Mouse (Mus musculus) liver, postnatal 0 days (tissue): ENCODE data around the gene Atp2b2. TPM values are rescaled to one million over a fixed set of nuclear protein-coding genes. Genes with fewer than 3 reads are reported as not detected.

Experiments
- ATAC-seq: fragments of 200-750 bp; cut with Nextera tagmentation; 2 replicates; pipeline ENCODE4 v1.8.0; 2017; ENCODE audit warnings: mild to moderate bottlenecking, moderate library complexity
- DNase-seq: peaks from one replicate; pipeline ENCODE4 v3.0.0-alpha.2; 2016
- H3K27ac ChIP-seq: fragments of 300-500 bp; sonication (generic); 2 replicates; pipeline ENCODE4 v1.5.1; 2014; ENCODE audit warnings: antibody characterized with exemption, moderate library complexity, mild to moderate bottlenecking, low read depth
- H3K27me3 ChIP-seq: fragments of 300-500 bp; sonication (generic); 2 replicates; pipeline ENCODE4 v1.6.1; 2014; ENCODE audit warnings: low read length, control low read depth, mixed read lengths; ENCODE audit not compliant: insufficient read depth
- H3K36me3 ChIP-seq: fragments of 300-500 bp; sonication (generic); replicated peaks from 2 replicates; pipeline ENCODE4 v1.6.1; 2014; ENCODE audit warnings: mild to moderate bottlenecking, control low read depth, low read length, moderate library complexity, mixed read lengths; ENCODE audit not compliant: insufficient read depth
- H3K4me1 ChIP-seq: fragments of 300-500 bp; sonication (generic); 2 replicates; pipeline ENCODE4 v1.6.1; 2014; ENCODE audit warnings: antibody characterized with exemption, mild to moderate bottlenecking, control low read depth; ENCODE audit not compliant: insufficient read depth
- H3K4me2 ChIP-seq: fragments of 300-500 bp; sonication (generic); 2 replicates; pipeline ENCODE4 v1.6.1; 2014; ENCODE audit warnings: low read depth, mild to moderate bottlenecking, low read length, moderate library complexity, mixed read lengths
- H3K4me3 ChIP-seq: fragments of 300-500 bp; sonication (generic); 2 replicates; pipeline ENCODE4 v1.5.1; 2014; ENCODE audit warnings: low read depth, low read length
- H3K9ac ChIP-seq: fragments of 300-500 bp; sonication (generic); replicated peaks from 2 replicates; pipeline ENCODE4 v1.6.1; 2014; ENCODE audit warnings: mild to moderate bottlenecking, moderate library complexity
- H3K9me3 ChIP-seq: fragments of 300-500 bp; sonication (generic); 2 replicates; pipeline ENCODE4 v1.6.1; 2016; ENCODE audit warnings: mild to moderate bottlenecking, control low read depth, low read length, mixed read lengths
- CTCF ChIP-seq: sonication (generic); IDR thresholded peaks from 2 replicates; pipeline ENCODE4 v1.5.1; 2016; ENCODE audit warnings: antibody characterized with exemption, low read depth
- EP300 ChIP-seq: IDR thresholded peaks from 2 replicates; pipeline ENCODE4 v1.6.1; 2016; ENCODE audit warnings: antibody characterized with exemption, low read depth, mild to moderate bottlenecking
- WGBS: fragments of 180-500 bp; shearing (Covaris S2); extraction: QIAGEN DNeasy Blood & Tissue Kit; methylation state at CpG from one replicate; pipeline ENCODE4 v1.1.7; 2014; ENCODE audit not compliant: insufficient replicate concordance; 5-methylcytosine and 5-hydroxymethylcytosine counted together
- polyA plus RNA-seq: library from polyadenylated mRNA; unstranded; fragments of >200 nt; fragmentation: Nextera tagmentation; extraction: Ambion mirVana; gene quantifications from 2 replicates; pipeline ENCODE4 v1.2.1, GENCODE M21; 2015

Gene Atp2b2
- polyA plus RNA-seq = 0.20 and 0.41 TPM in 2 replicates

- ATAC-seq (no peak), DNase-seq (no peak)
- no peaks in the 10 kb centered on the region for H3K9me3 ChIP-seq
- H3K4me2 ChIP-seq = no peak within 1 kb of the TSS
- no peak within 1 kb of the TSS for H3K4me3 ChIP-seq
- no peaks in the 10 kb centered on the region for H3K4me1 ChIP-seq
- TF ChIP-seq CTCF (no peak), EP300 (no peak)
- peaks cover 35% of the 10 kb centered on the region for H3K27me3 ChIP-seq
- no peak within 1 kb of the TSS for H3K9ac ChIP-seq
- no peaks in the 10 kb centered on the region for H3K36me3 ChIP-seq
- WGBS = 22% methylated on average over 12 of the region's 12 CpGs
- H3K27ac ChIP-seq = no peak within 1 kb of the TSS
Observed at GRCm38 (mm10) chr6:114042332-114042731, at the start of gene Atp2b2. Gene Atp2b2 (minus strand): TSS chr6:114042613.

- H3K36me3 ChIP-seq = no peaks in the 10 kb centered on the region
- peak; percentile 68 for DNase-seq
- H3K27ac ChIP-seq = no peak overlapping the region
- H3K9ac ChIP-seq = no peak overlapping the region
- H3K27me3 ChIP-seq = peaks cover 4% of the 10 kb centered on the region; the same call in 1 of the 2 replicates
- H3K4me3 ChIP-seq = no peak overlapping the region
- H3K9me3 ChIP-seq = no peaks in the 10 kb centered on the region
- H3K4me1 ChIP-seq = no peaks in the 10 kb centered on the region
- no peak overlapping the region for H3K4me2 ChIP-seq
- no peak for ATAC-seq
- TF ChIP-seq EP300 (no peak), CTCF (peak; percentile 86)
- WGBS = 11% methylated on average over 5 of the region's 5 CpGs
Observed at GRCm38 (mm10) chr6:114089626-114090025, 47.2 kb upstream of the Atp2b2 start.

- no peaks in the 10 kb centered on the region for H3K4me1 ChIP-seq
- H3K4me3 ChIP-seq = no peak overlapping the region
- ATAC-seq = no peak
- no peak overlapping the region for H3K9ac ChIP-seq
- H3K4me2 ChIP-seq = no peak overlapping the region
- peak; percentile 54 for DNase-seq
- no peaks in the 10 kb centered on the region for H3K36me3 ChIP-seq
- 23% methylated on average over 7 of the region's 7 CpGs for WGBS
- H3K9me3 ChIP-seq = no peaks in the 10 kb centered on the region
- TF ChIP-seq CTCF = no peak
- TF ChIP-seq EP300 = no peak
- no peak overlapping the region for H3K27ac ChIP-seq
- H3K27me3 ChIP-seq = peaks cover 4% of the 10 kb centered on the region; the same call in 1 of the 2 replicates
Observed at GRCm38 (mm10) chr6:114087106-114087505, 44.7 kb upstream of the Atp2b2 start.

- no peak overlapping the region for H3K27ac ChIP-seq
- H3K9ac ChIP-seq = no peak overlapping the region
- TF ChIP-seq EP300 = no peak
- no peak for TF ChIP-seq CTCF
- H3K4me3 ChIP-seq = no peak overlapping the region
- DNase-seq = no peak
- no peak overlapping the region for H3K4me2 ChIP-seq
- no peaks in the 10 kb centered on the region for H3K4me1 ChIP-seq
- no peaks in the 10 kb centered on the region for H3K9me3 ChIP-seq
- no peaks in the 10 kb centered on the region for H3K36me3 ChIP-seq
- ATAC-seq = no peak
- H3K27me3 ChIP-seq = no peaks in the 10 kb centered on the region
Observed at GRCm38 (mm10) chr6:114078556-114078955, 36.1 kb upstream of the Atp2b2 start.

GRCm38 (mm10) chr6:114076560-114076959 lies 34.1 kb upstream of the Atp2b2 start:
- Histone ChIP-seq H3K9ac (no peak overlapping the region), H3K9me3 (no peaks in the 10 kb centered on the region), H3K4me2 (no peak overlapping the region), H3K27me3 (no peaks in the 10 kb centered on the region), H3K4me1 (no peaks in the 10 kb centered on the region), H3K36me3 (no peaks in the 10 kb centered on the region), H3K27ac (no peak overlapping the region), H3K4me3 (no peak overlapping the region)
- ATAC-seq = no peak
- 55% methylated on average over 3 of the region's 3 CpGs for WGBS
- DNase-seq = no peak
- TF ChIP-seq EP300 (no peak), CTCF (peak; percentile 24; the same call in 1 of the 2 replicates)

- H3K4me3 ChIP-seq = no peak overlapping the region
- H3K4me1 ChIP-seq = no peaks in the 10 kb centered on the region
- TF ChIP-seq CTCF = no peak
- no peak for TF ChIP-seq EP300
- H3K36me3 ChIP-seq = no peaks in the 10 kb centered on the region
- no peak overlapping the region for H3K9ac ChIP-seq
- no peaks in the 10 kb centered on the region for H3K27me3 ChIP-seq
- no peak overlapping the region for H3K4me2 ChIP-seq
- DNase-seq (no peak), ATAC-seq (no peak)
- no peak overlapping the region for H3K27ac ChIP-seq
- no peaks in the 10 kb centered on the region for H3K9me3 ChIP-seq
- WGBS = 48% methylated on average over 5 of the region's 5 CpGs
Observed at GRCm38 (mm10) chr6:114076061-114076460, 33.6 kb upstream of the Atp2b2 start.

- no peak for TF ChIP-seq EP300
- TF ChIP-seq CTCF = no peak
- DNase-seq (no peak), ATAC-seq (no peak)
- WGBS = 66% methylated on average over 10 of the region's 10 CpGs
- Histone ChIP-seq H3K4me3 (no peak overlapping the region), H3K27ac (no peak overlapping the region), H3K4me2 (no peak overlapping the region), H3K9ac (no peak overlapping the region), H3K9me3 (no peaks in the 10 kb centered on the region), H3K36me3 (no peaks in the 10 kb centered on the region), H3K27me3 (no peaks in the 10 kb centered on the region), H3K4me1 (no peaks in the 10 kb centered on the region)
Observed at GRCm38 (mm10) chr6:114074929-114075328, 32.5 kb upstream of the Atp2b2 start.
